Mouse (Mus musculus) MEL (cell line): Measurements from ENCODE around the gene Fryl. TPM values are rescaled to one million over a fixed set of nuclear protein-coding genes. Genes with fewer than 3 reads are reported as not detected.

Experiments
- DNase-seq: peaks from one replicate; pipeline ENCODE4 v3.0.0; 2011; ENCODE audit warnings: low read depth, low spot score
- H3K27ac ChIP-seq: 2 replicates; pipeline ENCODE4 v1.5.1; 2012; ENCODE audit warnings: low read depth, mild to moderate bottlenecking, control low read depth, low read length, moderate library complexity; ENCODE audit not compliant: control insufficient read depth
- H3K27me3 ChIP-seq, 2 experiments: fragments of 150-350 bp in 1 of 2; sonication (generic) in 1 of 2; 2 replicates each; pipeline ENCODE4 v1.6.1; 2012; ENCODE audit warnings: low read length in 2 of 2, mild to moderate bottlenecking in 2 of 2, improper control_type of control experiment in 1 of 2, moderate library complexity in 1 of 2; ENCODE audit not compliant: insufficient read depth in 2 of 2, control insufficient read depth in 1 of 2
- H3K36me3 ChIP-seq, 2 experiments: 2 replicates each; pipeline ENCODE4 v1.6.1; 2012 to 2014; ENCODE audit warnings: low read length in 2 of 2, improper control_type of control experiment in 1 of 2, inconsistent platforms in 1 of 2, mild to moderate bottlenecking in 1 of 2; ENCODE audit not compliant: insufficient read depth in 2 of 2, control insufficient read depth in 1 of 2
- H3K4me1 ChIP-seq, 2 experiments: fragments of 150-350 bp in 1 of 2; sonication (generic) in 1 of 2; 2 replicates each; pipeline ENCODE4 v1.6.1; 2012; ENCODE audit warnings: low read length in 2 of 2, improper control_type of control experiment in 1 of 2, mild to moderate bottlenecking in 1 of 2; ENCODE audit not compliant: insufficient read depth in 2 of 2, control insufficient read depth in 1 of 2
- H3K4me3 ChIP-seq, 2 experiments: fragments of 150-350 bp in 1 of 2; sonication (generic) in 1 of 2; 2 replicates each; pipeline ENCODE4 v1.5.1; 2012; ENCODE audit warnings: low read depth in 2 of 2, low read length in 2 of 2, mild to moderate bottlenecking in 2 of 2, moderate library complexity in 2 of 2, control low read depth in 1 of 2, improper control_type of control experiment in 1 of 2; ENCODE audit not compliant: control insufficient read depth in 1 of 2, insufficient read depth in 1 of 2
- H3K79me2 ChIP-seq: 2 replicates; pipeline ENCODE4 v1.6.1; 2012; ENCODE audit warnings: mild to moderate bottlenecking, low read length, moderate library complexity; ENCODE audit not compliant: control insufficient read depth, poor library complexity, insufficient read depth
- H3K9ac ChIP-seq: 2 replicates; pipeline ENCODE4 v1.6.1; 2012; ENCODE audit warnings: low read depth, mild to moderate bottlenecking, control low read depth, low read length, moderate library complexity; ENCODE audit not compliant: control insufficient read depth, poor library complexity, severe bottlenecking
- H3K9me3 ChIP-seq: fragments of 150-350 bp; sonication (generic); replicated peaks from 2 replicates; pipeline ENCODE4 v1.6.1; 2012; ENCODE audit warnings: mild to moderate bottlenecking, low read length, improper control_type of control experiment, moderate library complexity; ENCODE audit not compliant: insufficient read depth
- BHLHE40 ChIP-seq: IDR thresholded peaks from 2 replicates; pipeline ENCODE4 v1.6.1; 2012; ENCODE audit warnings: low read depth, mild to moderate bottlenecking, inconsistent platforms, low read length, improper control_type of control experiment, borderline replicate concordance
- CTCF ChIP-seq, 3 experiments: IDR thresholded peaks in 2 of 3; conservative IDR thresholded peaks in 1 of 3; 2 replicates each; pipeline ENCODE4 v1.5.1; 2011 to 2012; ENCODE audit warnings: low read length in 3 of 3, low read depth in 2 of 3, mild to moderate bottlenecking in 2 of 3, improper control_type of control experiment in 1 of 3, inconsistent platforms in 1 of 3, mixed read lengths in 1 of 3, moderate library complexity in 1 of 3; ENCODE audit not compliant: control insufficient read depth in 1 of 3, insufficient read depth in 1 of 3, poor library complexity in 1 of 3, severe bottlenecking in 1 of 3
- E2F4 ChIP-seq: IDR thresholded peaks from 2 replicates; pipeline ENCODE4 v1.6.1; 2011; ENCODE audit warnings: low read depth, low read length, improper control_type of control experiment, borderline replicate concordance
- GATA1 ChIP-seq: IDR thresholded peaks from 2 replicates; pipeline ENCODE4 v1.6.1; 2011; ENCODE audit warnings: low read depth, low read length, improper control_type of control experiment
- MAX ChIP-seq: IDR thresholded peaks from 2 replicates; pipeline ENCODE4 v1.6.1; 2011; ENCODE audit warnings: low read length, improper control_type of control experiment
- MEF2A ChIP-seq: IDR thresholded peaks from 2 replicates; pipeline ENCODE4 v1.6.1; 2014; ENCODE audit warnings: low read depth, mild to moderate bottlenecking, inconsistent platforms, low read length, improper control_type of control experiment; ENCODE audit not compliant: poor library complexity, insufficient replicate concordance, severe bottlenecking; ENCODE audit errors: extremely low read depth
- MYC ChIP-seq: IDR thresholded peaks from 2 replicates; pipeline ENCODE4 v1.6.1; 2011; ENCODE audit warnings: low read depth, mild to moderate bottlenecking, low read length, improper control_type of control experiment, moderate library complexity
- NELFE ChIP-seq: IDR thresholded peaks from 2 replicates; pipeline ENCODE4 v1.6.1; 2011; ENCODE audit warnings: low read depth, low read length, improper control_type of control experiment
- NRF1 ChIP-seq: IDR thresholded peaks from 2 replicates; pipeline ENCODE4 v1.6.1; 2014; ENCODE audit warnings: low read depth, mild to moderate bottlenecking, inconsistent platforms, low read length, improper control_type of control experiment, moderate library complexity; ENCODE audit not compliant: poor library complexity, insufficient read depth, severe bottlenecking
- POLR2A ChIP-seq, 2 experiments: IDR thresholded peaks; 2 replicates each; pipeline ENCODE4 v1.6.1; 2011 to 2012; ENCODE audit warnings: low read length in 2 of 2, mild to moderate bottlenecking in 2 of 2, control low read depth in 1 of 2, improper control_type of control experiment in 1 of 2, low read depth in 1 of 2, moderate library complexity in 1 of 2; ENCODE audit not compliant: control insufficient read depth in 1 of 2, insufficient read depth in 1 of 2, poor library complexity in 1 of 2
- POLR2AphosphoS5 ChIP-seq: IDR thresholded peaks from 2 replicates; pipeline ENCODE4 v1.6.1; 2012; ENCODE audit warnings: low read depth, borderline replicate concordance, mild to moderate bottlenecking, inconsistent platforms, low read length, moderate library complexity, mixed read lengths
- RAD21 ChIP-seq: IDR thresholded peaks from 2 replicates; pipeline ENCODE4 v1.6.1; 2011; ENCODE audit warnings: mild to moderate bottlenecking, low read depth, low read length, improper control_type of control experiment
- SMC3 ChIP-seq: IDR thresholded peaks from 2 replicates; pipeline ENCODE4 v1.6.1; 2011; ENCODE audit warnings: low read depth, low read length, improper control_type of control experiment
- TBP ChIP-seq: IDR thresholded peaks from 2 replicates; pipeline ENCODE4 v1.8.0; 2011; ENCODE audit warnings: low read depth, low read length, improper control_type of control experiment
- ZC3H11A ChIP-seq: IDR thresholded peaks from 2 replicates; pipeline ENCODE4 v1.6.1; 2012; ENCODE audit warnings: low read depth, mild to moderate bottlenecking, inconsistent platforms, low read length, improper control_type of control experiment
- ZMIZ1 ChIP-seq: IDR thresholded peaks from 2 replicates; pipeline ENCODE4 v1.6.1; 2012; ENCODE audit warnings: low read depth, mild to moderate bottlenecking, inconsistent platforms, low read length, improper control_type of control experiment, moderate library complexity
- ZNF384 ChIP-seq: IDR thresholded peaks from 2 replicates; pipeline ENCODE4 v1.6.1; 2012; ENCODE audit warnings: low read depth, mild to moderate bottlenecking, inconsistent platforms, low read length, improper control_type of control experiment
- polyA plus RNA-seq, 2 experiments: library from polyadenylated mRNA; stranded (reverse) in 1 of 2; unstranded in 1 of 2; fragments of >175 nt in 1 of 2; fragments of >200 nt in 1 of 2; gene quantifications; 2 replicates each; pipeline versions ENCODE4 v1.2.1 to v1.2.4; 2012; ENCODE audit warnings: low replicate concordance in 2 of 2, low read depth in 1 of 2; ENCODE audit not compliant: insufficient read length in 2 of 2, insufficient read depth in 1 of 2, missing spikeins in 1 of 2
- total RNA-seq: library from RNA; depleted of rRNA; stranded (reverse); fragments of 300-350 nt; gene quantifications from 2 replicates; pipeline ENCODE4 v1.2.3, GENCODE M21; 2012

The Fryl gene
- total and polyA plus RNA-seq, 3 experiments = 18.8 to 188 (median 39.7) TPM

- Histone ChIP-seq H3K79me2 (no peaks in the 10 kb centered on the region), H3K4me3 (no peak overlapping the region), H3K9me3 (no peaks in the 10 kb centered on the region), H3K9ac (no peak overlapping the region), H3K4me1 (no peaks in the 10 kb centered on the region), H3K27me3 (no peaks in the 10 kb centered on the region), H3K27ac (no peak overlapping the region), H3K36me3 (peaks cover 0 to 2% of the 10 kb centered on the region in 2 experiments; a peak in 1 of 4 replicates)
- DNase-seq = no peak
- TF ChIP-seq TBP (no peak), SMC3 (no peak), POLR2A (IDR thresholded peaks at IDR 0.05; ENCODE audit: control insufficient read depth in 1 of 2, insufficient read depth in 1 of 2, low read depth in 1 of 2, low read length in 2 of 2, poor library complexity in 1 of 2) (no peak), CTCF (IDR thresholded peaks at IDR 0.05 in 2 of 3, conservative IDR thresholded peaks at IDR 0.05 in 1 of 3; ENCODE audit: control insufficient read depth in 1 of 3, insufficient read depth in 1 of 3, low read depth in 2 of 3, low read length in 3 of 3, poor library complexity in 1 of 3, severe bottlenecking in 1 of 3) (no peak), ZMIZ1 (no peak), POLR2AphosphoS5 (no peak), ZNF384 (no peak), GATA1 (no peak), MAX (no peak), BHLHE40 (no peak), NELFE (no peak), MYC (no peak)
Measured at GRCm38 (mm10) chr5:73118786-73119185, 137.6 kb downstream of the Fryl start.

- Histone ChIP-seq H3K27ac (no peak overlapping the region), H3K27me3 (no peaks in the 10 kb centered on the region), H3K79me2 (no peaks in the 10 kb centered on the region), H3K9ac (no peak overlapping the region), H3K4me1 (no peaks in the 10 kb centered on the region), H3K9me3 (no peaks in the 10 kb centered on the region), H3K36me3 (no peaks in the 10 kb centered on the region; a peak in 1 of 4 replicates), H3K4me3 (no peak overlapping the region)
- peak; percentile 62 for TF ChIP-seq RAD21
- TF ChIP-seq CTCF (IDR thresholded peaks at IDR 0.05 in 2 of 3, conservative IDR thresholded peaks at IDR 0.05 in 1 of 3; ENCODE audit: control insufficient read depth in 1 of 3, insufficient read depth in 1 of 3, low read depth in 2 of 3, low read length in 3 of 3, poor library complexity in 1 of 3, severe bottlenecking in 1 of 3) = peak; percentile 83 to 96 (median 85)
- peak; percentile 87 for TF ChIP-seq SMC3
- no peak for TF ChIP-seq NRF1
- no peak for TF ChIP-seq MEF2A
- TF ChIP-seq E2F4 = no peak
- TF ChIP-seq POLR2AphosphoS5 = no peak
- TF ChIP-seq ZC3H11A = peak; percentile 59
- peak; percentile 84 for DNase-seq
Measured at GRCm38 (mm10) chr5:73114878-73115277, 141.5 kb downstream of the Fryl start.
